Mouse (Mus musculus) heart, adult 18-20 months (tissue): ENCODE results near the gene Tsfm. TPM values are rescaled to one million over a fixed set of nuclear protein-coding genes. Genes with fewer than 3 reads are reported as not detected.

Source experiments
- DNase-seq, 2 experiments: peaks; one replicate each; pipeline ENCODE4 v3.0.0; 2021 to 2022; ENCODE audit warnings: mixed read lengths in 1 of 2
- total RNA-seq, 2 experiments: library from RNA; stranded (reverse); gene quantifications; 2 replicates each; pipeline ENCODE4 v1.2.3; 2021

Gene Tsfm
- total RNA-seq, 2 experiments from 2014 or later, result 57.3 to 71.6 TPM

DNA sequence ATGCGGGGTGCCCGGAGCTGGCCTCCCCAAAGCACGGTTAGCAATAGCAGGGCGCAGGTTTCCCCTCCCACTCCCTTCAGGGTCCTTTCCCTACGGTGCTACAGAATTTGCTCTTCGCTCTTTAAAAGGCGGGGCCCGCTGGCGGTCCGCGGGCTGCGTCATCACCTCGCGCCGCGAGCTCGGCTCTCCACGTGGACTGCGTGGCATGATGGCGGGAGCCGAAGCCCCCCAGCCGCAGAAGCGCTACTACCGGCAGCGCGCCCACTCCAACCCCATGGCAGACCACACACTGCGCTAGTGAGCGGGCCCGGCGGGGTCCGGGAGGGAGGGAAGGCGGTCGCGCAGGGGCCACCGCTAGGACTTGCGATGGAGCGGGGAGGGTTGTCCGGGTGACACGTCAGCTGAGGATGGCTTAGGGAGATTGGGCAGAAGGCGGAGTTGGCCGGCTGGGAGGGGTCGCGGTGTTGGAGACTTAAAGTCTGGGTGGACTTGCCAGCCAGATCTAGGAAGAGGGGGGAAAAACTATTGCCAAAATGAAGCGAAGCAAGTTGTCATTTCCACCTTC lies 11.2 kb upstream of the Tsfm start:
- DNase-seq, result peak; percentile 88 to 94

DNA sequence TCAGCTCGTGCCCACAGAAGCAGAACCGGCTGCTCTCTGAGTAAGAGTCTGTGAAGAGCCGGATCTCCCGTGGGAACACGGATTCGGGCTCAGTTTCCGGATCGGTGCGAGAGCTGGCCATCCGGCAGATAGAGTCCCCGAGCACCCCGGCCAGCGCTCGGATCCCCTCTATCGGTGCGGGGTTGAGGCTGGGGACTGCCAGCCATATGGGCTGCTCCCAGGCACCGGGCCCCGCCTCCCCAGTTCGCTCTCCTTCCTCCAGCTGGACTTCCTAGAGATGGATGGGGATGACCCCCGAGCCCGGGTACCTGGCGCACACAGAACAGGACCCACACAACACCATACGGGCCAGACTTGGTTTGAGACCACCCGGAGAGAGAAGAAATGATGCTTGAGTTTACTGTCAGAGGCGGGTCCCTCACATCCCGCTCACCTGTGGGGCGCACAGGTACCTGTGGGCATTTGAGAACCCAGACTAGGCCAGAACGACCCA lies 10.7 kb upstream of the Tsfm start, which contains the start of the genes Mettl1 and Eef1akmt3:
Mettl1 (plus strand) TSS at position 141 of the 493 bp plus-strand sequence.
Eef1akmt3 (minus strand) TSS at position 240 of the 493 bp plus-strand sequence.
- DNase-seq, result peak in 1 of 2 experiments; percentile 29

DNA sequence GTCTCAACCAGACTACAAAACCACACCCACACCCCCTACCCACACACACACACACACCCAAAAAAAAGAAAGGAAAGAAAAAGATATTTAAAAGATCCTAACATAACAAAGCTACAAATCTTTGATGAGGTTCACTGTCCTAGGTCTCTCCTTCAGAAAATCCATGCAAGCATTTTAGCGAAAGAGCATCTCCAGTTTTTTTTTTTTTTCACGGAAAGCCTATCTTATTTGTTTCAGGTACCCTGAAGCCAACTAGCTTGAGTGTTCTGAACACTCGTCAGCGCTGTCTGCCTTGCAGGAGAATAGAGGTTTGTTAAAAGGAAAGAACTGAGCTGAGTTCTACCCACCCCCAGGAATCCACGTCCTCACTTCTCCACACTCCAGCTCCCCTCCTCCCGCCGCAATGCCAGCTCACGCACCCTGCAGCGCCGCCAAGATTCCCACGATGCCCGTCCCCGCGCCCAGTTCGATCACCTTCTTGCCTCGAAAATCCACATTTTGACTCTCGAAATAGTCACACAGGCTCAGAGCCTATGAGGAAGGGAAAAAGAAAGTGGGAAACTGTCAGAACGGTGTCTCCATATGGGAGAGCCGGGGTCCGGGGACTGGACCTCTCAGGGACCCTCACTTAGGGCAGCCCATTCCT lies 10.1 kb upstream of the Tsfm start:
- no peak for DNase-seq

DNA sequence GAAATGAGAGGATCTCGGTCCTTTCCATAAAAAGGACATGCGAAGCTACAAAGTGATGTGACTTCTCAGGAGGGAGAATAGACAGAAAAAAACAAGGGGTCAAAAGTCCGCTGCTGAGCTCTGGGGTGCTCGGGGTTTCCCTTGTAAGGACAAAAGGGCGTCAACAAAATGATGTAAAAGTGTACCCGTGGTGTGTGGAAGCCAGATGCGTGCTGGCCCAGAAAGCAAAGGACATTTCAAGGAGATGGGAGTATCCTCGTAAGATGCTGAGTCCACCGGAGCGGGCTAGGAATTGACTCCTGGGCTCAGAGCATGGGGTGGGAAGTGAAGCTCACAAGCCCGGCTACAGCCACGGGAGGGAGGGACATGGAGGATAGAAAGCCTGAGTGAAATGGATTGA lies 7.0 kb upstream of the Tsfm start:
- DNase-seq, result no peak

DNA sequence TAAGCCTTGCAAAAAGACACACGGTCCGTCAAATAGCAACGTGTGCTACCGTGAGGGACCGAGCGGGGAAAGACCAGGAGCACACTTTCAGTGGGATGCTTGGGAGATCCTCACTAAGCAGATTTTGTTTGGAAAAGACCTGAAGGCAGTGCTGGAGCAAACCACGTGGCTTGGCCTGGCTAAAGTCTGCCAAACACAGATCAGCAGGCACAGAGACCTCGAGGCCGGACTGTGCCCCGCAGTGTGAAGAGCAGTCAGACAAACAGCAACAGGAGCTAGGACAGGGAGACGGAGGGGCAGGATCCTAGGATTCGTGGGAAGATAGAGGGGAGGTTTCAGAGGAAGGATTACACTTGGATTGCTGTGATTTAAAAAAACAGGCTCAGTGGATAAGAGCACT lies 5.6 kb upstream of the Tsfm start:
- DNase-seq, result no peak

DNA sequence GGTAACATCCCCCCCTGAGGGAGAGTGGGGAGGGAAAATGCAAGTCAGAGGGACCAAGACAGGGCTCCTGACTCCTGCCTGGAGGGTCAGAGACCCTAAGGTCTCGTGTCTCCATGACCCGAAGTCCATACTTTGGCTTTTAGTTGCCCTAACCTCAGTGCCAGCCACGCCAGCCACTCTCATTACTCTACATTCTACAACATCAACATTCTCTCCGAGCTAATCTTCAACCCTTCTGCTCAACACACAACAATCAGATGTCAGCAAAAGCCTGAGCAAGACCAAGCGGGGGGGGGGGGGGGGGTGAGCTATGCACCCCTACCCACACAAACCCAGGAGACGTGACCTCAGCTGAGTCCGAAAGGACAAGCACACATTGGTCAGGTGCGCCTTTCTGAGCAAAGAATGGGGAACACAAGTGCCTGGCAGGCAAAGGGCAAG lies 2.7 kb upstream of the Tsfm start:
- DNase-seq, result no peak

DNA sequence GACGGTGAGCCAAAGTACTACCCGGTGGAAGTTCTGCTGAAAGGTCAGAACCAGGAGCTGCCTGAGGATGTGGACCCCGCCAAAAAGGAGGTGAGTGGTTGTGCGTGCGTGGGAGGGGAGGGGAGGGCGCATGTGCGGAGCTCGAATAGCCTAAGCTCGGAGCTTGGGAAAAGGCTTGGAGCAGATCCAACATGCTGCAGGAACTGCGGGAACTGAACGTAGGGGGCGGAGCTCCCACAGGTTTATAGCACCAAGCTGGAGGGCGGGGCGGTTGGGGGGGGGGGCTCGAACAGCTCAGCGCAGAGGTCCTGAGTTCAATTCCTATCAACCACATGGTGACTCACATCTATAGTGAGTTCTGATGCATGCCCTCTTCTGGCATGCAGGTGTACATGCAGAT lies 12.2 kb downstream of the Tsfm start:
- DNase-seq, result no peak

DNA sequence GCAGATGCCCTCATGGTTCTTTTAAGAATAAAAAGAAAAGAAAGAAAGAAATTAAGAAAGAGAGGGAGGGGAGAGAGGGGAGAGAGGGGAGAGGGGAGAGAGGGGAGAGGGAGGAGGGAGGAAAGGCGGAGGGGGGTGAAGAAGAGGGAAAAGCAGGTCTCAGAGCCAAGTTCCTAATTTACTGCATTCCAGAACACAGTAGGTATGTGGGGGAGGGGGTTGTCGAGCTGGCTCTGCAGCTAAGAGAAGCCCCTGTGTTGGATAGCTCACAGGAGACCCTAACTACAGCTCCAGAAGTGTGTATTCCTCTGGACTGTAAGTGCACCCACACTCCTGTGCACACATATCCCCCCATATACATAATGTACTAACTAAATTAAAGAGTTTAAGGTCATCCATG lies 13.6 kb downstream of the Tsfm start:
- no peak for DNase-seq

DNA sequence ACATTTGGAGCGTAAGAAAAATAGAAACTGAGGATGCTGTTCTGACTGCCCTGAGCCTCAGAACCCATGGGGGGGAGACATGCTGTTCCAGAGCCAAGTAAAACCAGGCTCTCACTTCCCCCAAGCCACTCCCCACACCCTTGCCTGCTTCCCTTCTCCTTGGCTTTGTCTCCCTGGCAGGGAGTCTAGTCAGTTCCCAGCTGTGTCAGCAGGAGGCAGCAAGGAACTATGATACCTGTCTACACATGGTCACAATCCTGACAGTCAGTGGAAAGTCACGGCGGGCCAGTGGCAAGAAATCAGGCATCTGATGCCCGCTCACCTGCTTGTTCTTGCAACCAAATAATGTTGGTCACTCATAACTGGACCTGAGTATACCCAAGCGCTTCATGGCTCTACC lies 14.2 kb downstream of the Tsfm start:
- no peak for DNase-seq

DNA sequence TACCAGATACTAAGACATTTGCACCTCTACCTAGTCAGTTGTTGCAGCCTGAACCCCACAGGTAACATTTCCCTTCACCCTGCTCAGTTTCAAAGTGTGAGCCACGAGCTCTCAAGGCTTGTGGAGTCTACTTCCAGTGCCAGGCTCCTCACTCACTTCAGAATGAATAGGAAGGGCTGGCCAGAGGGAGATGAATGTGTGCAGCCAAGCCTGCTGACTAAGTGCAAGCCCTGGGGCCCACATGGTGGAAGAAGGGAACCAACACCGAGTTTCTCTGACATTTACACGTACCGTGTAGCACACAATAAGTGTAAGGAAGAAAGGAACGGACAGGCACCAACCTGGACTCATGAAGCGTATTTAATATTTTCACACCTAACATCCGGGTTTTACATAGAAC lies 26.8 kb downstream of the Tsfm start:
- no peak for DNase-seq

DNA sequence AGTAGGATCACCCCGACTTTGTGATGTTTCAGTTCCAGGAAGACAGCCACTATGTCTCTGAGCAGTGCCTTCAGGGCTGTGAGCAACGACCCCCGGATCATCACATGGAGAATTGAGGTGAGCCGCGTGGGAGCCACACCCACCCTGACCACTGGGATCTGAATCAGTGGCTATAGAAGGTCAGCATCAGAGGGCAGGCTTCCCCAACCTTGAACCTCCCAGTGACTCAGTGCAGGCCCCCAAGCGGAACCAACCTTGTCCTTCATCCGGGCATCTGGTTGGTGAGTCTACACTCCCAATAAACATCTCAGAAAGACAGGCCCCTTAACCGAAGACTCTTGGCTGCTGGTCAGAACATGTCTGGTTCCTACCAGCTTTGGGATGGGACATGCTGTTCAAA lies 27.3 kb downstream of the Tsfm start:
- DNase-seq, result no peak

DNA sequence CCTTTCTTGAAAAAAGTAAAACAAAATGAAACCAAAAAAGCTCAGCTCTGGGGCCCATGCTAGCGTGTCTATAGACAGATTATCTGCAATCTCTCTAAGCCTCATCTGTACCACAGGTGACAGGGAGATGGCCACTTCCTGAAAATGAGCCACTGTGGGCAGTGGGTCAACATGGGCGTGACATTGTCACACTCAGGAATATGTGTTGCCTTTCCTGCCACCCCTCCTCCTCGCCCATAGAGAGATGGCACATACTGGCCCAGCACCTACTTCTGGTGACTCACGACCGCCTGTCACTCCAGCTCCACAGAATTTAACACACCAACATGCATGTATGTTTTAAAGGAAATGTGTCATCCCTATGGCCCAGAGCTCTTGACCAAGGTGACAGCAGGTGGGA lies 27.9 kb downstream of the Tsfm start:
- no peak for DNase-seq

DNA sequence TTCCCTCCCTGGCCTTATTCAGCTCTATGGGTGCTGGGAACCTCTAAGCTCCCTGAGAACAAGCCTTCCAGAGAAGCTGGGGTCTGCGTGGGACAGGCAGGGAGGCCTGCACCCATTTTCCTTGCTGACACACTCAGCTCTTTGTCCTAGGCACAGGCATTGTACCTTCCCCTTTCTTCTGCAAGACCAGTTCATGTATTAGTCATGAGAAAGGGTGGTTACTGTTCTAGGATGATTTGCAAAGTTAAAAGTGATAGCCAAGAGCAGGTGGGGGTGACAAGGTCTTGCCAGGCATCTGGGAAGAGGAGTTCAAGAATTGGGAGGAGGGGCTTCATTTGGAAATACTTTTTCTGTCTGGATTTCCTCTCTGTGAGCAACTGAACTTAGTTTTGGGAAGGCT lies 28.6 kb downstream of the Tsfm start:
- no peak for DNase-seq

DNA sequence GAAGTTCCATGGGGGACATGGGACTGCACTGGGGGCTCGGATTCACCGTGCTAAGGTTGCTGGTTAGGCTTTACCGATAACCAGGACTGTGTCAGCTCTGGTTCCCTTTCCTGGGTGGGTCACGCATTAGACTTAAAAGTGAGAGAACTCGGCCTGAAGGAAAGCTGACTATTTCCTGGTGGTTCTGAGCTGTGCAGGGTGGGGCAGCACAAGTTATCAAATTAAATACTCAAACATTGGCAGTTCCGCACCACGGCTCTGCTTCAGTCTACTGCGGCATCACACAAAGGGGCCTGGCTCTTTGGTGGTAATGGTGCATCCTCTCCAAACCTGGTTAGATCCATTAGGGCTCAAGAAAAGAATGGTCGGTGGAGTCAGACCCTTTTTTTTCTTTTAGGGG lies 29.3 kb downstream of the Tsfm start:
- DNase-seq, result peak in 1 of 2 experiments; percentile 25

DNA sequence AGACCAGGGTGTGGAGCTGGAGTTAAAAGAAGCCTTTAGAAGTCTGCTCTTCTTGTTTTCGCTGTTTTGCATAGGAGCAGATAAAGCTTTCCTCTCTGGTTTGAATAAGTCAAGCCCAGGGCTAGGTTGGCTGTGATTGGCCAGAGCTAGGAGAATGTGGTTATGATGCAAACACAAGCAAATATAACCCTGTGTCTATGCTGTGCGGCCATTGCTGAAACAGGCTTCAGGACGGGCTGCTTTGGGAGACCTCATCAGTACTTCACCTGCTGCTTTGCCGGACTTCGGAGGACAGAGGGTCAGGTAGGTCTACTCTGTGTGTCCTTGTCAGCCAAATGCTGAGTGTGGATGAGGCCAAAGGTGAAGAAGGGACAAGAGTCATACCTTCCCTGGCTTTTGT lies 30.1 kb downstream of the Tsfm start, which contains the start of gene Avil:
Avil (plus strand) TSS at position 181 of the 400 bp plus-strand sequence.
- peak in 1 of 2 experiments; percentile 7 for DNase-seq

DNA sequence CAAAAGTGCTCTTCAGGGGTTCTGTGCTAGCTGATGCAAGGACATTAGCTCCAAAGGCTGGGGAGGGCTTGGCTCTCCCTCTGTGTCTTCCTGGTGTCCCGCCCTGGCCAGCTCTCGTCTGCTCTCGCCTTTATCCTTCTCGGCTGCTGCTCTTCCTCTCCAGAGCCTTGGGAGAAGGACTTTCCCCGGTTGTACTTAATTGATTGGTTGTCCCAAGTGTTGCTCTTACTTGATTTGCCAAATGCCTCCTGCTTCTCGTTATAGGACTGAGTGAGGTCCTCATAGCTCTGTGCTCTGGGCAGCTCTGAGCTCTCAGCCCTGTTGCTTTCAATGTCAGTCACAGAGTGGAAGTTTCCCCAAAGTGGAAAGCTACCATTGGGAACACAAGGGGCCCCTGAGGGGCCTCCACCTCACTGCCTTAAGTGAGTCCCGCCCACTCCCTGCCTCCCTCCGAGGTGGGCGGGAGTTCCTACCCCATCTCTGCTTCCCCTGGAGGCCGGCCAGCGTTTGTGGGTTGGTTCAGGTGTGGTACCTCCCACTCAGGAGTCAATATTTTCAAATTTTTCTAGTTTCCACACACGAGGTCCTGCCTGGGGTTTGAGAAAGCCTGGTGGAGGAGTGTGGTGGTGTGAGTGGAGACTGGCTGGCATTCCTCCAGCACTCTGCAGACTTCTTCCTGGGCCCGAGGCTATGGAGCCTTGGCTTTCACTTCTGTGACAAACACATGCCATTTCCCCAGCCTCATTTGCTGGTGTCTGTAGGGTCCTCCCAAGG lies 33.1 kb downstream of the Tsfm start:
- DNase-seq, result peak in 1 of 2 experiments; percentile 44

DNA sequence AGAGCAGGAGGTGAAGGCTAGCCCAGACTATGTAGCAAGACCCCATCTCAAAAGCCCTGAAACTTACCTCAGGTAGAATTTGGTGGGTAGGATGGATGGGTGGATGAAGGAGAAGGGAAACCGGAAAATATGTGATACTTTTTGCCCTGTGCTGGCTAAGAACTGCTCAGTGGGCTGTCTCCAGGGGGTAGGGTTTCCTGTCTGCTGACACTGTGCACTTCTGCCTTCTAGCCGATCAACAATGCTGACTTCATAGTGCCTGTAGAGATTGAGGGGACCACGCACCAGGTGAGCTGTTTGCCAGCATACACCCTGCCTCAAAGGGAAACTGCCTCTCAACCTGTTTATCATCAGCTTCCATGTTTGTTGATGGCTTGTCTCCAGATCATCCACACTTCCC lies 37.0 kb downstream of the Tsfm start:
- DNase-seq, result no peak

DNA sequence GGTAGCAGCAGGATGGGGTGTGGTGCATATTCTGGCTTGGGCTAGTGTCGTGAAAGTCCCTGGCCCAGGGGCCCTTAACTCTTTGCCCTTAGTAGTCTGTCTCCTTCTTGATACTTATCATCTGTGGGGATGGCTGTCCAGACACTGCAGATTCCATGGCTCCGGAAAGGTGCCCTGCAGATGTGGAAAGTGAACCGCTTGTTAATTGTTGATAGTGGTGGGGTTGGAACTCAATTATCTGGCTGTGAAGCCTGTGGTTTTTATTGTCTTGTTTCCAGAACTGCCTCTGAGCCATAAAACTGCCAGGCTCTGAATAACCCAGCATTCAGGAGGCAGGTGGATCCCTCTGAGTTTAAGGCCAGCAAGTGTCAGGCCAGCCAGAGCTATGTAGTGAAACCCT lies 39.0 kb downstream of the Tsfm start:
- no peak for DNase-seq

DNA sequence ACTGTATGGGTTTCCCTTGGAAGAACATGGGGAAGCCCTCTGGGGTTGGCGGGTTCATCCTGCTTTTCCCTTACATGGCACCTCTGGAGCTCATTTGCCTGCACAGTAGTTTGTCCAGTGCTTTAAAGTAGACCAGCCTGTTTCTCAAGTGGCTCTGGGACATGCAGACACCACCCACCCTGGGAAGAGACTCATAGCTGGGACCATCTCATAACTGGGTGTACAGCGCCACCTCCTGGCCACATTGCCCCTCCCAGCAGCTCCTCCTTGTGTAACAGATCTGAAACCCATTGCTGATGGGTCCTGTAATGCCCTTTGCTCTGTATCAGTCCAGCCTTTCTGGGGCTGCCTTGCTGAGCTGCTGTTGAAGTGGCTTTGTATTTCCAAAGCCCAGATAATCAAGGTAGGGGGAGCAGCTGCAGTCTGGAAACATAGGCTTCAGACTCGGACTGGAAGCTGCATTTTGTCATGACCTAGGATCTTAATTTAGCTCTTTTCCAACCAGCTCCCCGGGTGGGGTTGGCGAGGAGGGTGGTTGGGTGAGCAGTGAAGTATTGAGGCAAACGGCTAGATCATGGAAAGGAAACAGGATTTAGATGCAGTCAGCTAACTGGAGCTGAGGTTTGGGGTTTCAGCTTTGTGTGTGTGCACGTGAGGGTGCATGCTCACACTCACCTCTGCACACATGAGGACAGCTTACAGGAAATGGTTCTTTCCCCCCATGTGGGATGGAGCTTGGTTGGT lies 40.2 kb downstream of the Tsfm start:
- DNase-seq, result peak; percentile 88 to 91

DNA sequence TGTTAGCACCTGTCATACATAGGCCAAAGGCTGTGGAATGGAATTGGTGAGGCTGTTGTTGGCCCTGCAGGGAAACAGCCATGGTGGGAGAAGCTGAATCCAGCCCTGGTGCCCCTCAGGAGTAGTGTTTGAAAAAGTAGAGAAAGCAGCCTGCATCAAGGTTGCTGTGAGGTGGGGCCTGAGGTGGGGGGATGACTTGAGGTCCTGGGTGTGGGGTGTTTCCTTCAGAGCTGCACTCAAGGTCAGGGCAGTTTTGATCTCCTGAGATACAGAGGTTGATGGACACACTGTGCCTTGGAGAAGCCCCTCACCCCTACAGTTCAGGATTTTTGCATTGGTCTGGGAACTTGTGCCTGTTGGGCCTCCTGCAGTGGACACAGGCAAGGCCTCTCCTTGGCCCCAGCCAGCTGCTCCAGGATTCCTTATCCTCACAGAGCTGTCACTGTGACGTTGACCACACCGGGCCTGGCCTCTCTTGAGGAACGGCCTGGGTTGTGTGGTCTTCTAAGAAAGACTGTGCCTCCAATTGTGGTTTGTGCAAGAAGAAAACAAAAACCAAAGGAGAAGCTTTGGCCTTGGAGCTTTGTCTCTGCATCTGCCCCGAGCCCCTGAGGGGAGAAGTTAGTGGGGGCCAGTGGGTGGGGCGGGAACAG lies 42.0 kb downstream of the Tsfm start:
- DNase-seq, result peak in 1 of 2 experiments; percentile 11

DNA sequence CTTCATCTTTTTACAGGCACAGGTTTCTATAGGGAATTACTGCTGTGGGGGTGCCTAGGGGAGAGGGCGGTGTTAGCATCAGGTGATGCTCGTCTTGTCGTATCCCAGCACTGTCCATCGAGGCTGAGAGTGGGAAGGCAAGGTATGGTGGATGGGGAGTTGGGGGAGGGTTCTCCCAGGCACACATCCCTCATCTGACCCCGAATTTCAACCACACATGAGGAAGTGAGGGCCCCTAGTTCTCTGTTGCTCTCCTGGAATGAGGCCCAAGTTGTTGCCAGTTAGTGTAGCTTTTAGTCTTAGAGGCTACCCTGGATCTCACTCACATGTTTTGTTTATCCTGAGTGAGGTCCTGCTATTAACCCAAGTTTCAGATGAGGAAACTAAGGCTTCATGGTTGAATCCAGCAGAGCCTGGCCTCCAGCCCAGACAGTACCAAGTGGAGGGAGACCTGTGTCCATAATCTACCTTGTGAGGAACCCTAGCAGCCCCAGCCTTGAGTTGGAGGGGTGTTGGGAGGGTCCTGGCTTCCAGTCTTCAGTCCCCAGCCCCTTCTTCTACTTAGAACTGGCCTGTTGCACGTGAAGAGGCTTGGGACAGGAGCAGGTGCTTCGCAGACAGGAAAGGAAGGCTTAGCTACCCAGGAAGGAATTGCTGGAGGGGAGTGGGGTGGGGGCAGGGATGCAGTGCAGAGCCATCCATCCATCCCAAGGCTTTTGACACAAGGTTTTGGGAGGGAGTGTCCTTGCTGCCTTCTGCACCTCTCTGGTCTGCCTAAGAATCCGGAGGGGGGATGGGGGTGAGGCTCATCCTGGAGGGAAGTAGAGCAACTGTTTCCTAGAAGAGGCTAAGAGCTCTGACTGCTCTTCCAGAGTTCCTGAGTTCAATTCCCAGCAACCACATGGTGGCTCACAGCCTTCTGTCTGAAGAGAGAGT lies 43.2 kb downstream of the Tsfm start:
- no peak for DNase-seq
